17 mouse cellular contexts compared by ENCODE assay signal in genomic region chr7:44253023-44253616, GRCm38 (mm10). TPM values are rescaled to one million over a fixed set of nuclear protein-coding genes. Genes with fewer than 3 reads are reported as not detected.
DNase-seq lines count a peak whose midpoint lies in the region; ATAC-seq and TF ChIP-seq lines count a peak whose summit lies in the region.
"Had no signal": no experiment of that assay in that cellular context is flagged by ENCODE, and none has a peak within 500 bp of the region (broad histone marks: within the 10 kb centered on the region; RNA-seq: fewer than 3 reads in every experiment).

No protein-coding gene starts in this region.

- DNase-seq in hindbrain, embryonic 14.5 days (ENCODE audit: low spot score) = no peak
- no peak for DNase-seq in hindbrain, embryonic 11.5 days (ENCODE audit: low spot score)
- no peak for DNase-seq in midbrain, embryonic 10.5 days (ENCODE audit: low spot score)
- DNase-seq in midbrain, postnatal 0 days (ENCODE audit: low spot score) = no peak
- DNase-seq in layer of hippocampus, adult 8-10 months (ENCODE audit: low spot score in 2 of 2) = no peak
- DNase-seq: adrenal gland, adult 2 months; heart, postnatal 14 days; lung, postnatal 4 days had no signal

- TF ChIP-seq CTCF in midbrain, postnatal 0 days (IDR thresholded peaks at IDR 0.05) = peak; percentile 20

- H3K9ac ChIP-seq in hindbrain, embryonic 14.5 days = 0 out of 2 replicates have a peak overlapping the region, but pooled peaks have one; percentile 3
- no peak overlapping the region for H3K9ac ChIP-seq in hindbrain, embryonic 11.5 days (ENCODE audit: low read depth, low read length)
- H3K9ac ChIP-seq in midbrain, embryonic 15.5 days = no peak overlapping the region
- H3K9ac ChIP-seq in intestine, embryonic 16.5 days (ENCODE audit: low read depth, low read length) = no peak overlapping the region
- H3K9ac ChIP-seq in midbrain, postnatal 0 days (replicated peaks; ENCODE audit: low read length, poor library complexity, severe bottlenecking) = no peak overlapping the region
- H3K9ac ChIP-seq: embryonic facial prominence, embryonic 12.5 days; kidney, embryonic 15.5 days; limb, embryonic 12.5 days; stomach, embryonic 15.5 days had no signal

- H3K36me3 ChIP-seq in hindbrain, embryonic 14.5 days (replicated peaks; ENCODE audit: control insufficient read depth, insufficient read depth) = peaks cover 67% of the 10 kb centered on the region
- H3K36me3 ChIP-seq in hindbrain, embryonic 11.5 days (ENCODE audit: control insufficient read depth, insufficient read depth, low read length) = peaks cover 17% of the 10 kb centered on the region
- peaks cover 68% of the 10 kb centered on the region for H3K36me3 ChIP-seq in midbrain, embryonic 10.5 days
- peaks cover 34% of the 10 kb centered on the region for H3K36me3 ChIP-seq in midbrain, embryonic 15.5 days (replicated peaks)
- H3K36me3 ChIP-seq in intestine, embryonic 16.5 days (ENCODE audit: control insufficient read depth, insufficient read depth, low read length) = peaks cover 22% of the 10 kb centered on the region
- peaks cover 28% of the 10 kb centered on the region for H3K36me3 ChIP-seq in midbrain, postnatal 0 days (ENCODE audit: insufficient read depth, low read length)

- ATAC-seq in hindbrain, embryonic 14.5 days (ENCODE audit: low FRiP score) = no peak
- ATAC-seq in hindbrain, embryonic 11.5 days (ENCODE audit: low FRiP score) = no peak
- ATAC-seq in midbrain, embryonic 15.5 days (replicated peaks) = no peak
- ATAC-seq in intestine, embryonic 16.5 days = peak; percentile 4; the same call in 1 of the 2 replicates
- no peak for ATAC-seq in midbrain, postnatal 0 days (ENCODE audit: low FRiP score)

- H3K4me1 ChIP-seq in hindbrain, embryonic 14.5 days (replicated peaks; ENCODE audit: control insufficient read depth, insufficient read depth, low read length) = peaks cover 8% of the 10 kb centered on the region
- H3K4me1 ChIP-seq in hindbrain, embryonic 11.5 days (replicated peaks; ENCODE audit: control insufficient read depth, insufficient read depth, low read length) = 0 out of 2 replicates have a peak, but pooled peaks cover 2% of the 10 kb centered on the region
- H3K4me1 ChIP-seq in midbrain, embryonic 10.5 days = peaks cover 15% of the 10 kb centered on the region
- H3K4me1 ChIP-seq in midbrain, embryonic 15.5 days = peaks cover 11% of the 10 kb centered on the region
- peaks cover 5% of the 10 kb centered on the region; the same call in 1 of the 2 replicates for H3K4me1 ChIP-seq in intestine, embryonic 16.5 days (ENCODE audit: control insufficient read depth, insufficient read depth, low read length)
- H3K4me1 ChIP-seq in midbrain, postnatal 0 days (ENCODE audit: insufficient read depth, low read length) = peaks cover 1% of the 10 kb centered on the region; the same call in 1 of the 2 replicates

- WGBS in hindbrain, embryonic 14.5 days = 75% methylated on average over 15 of the region's 15 CpGs
- 70% methylated on average over 15 of the region's 15 CpGs for WGBS in hindbrain, embryonic 11.5 days
- 72% methylated on average over 15 of the region's 15 CpGs for WGBS in midbrain, embryonic 10.5 days
- WGBS in midbrain, embryonic 15.5 days = 71% methylated on average over 15 of the region's 15 CpGs
- WGBS in intestine, embryonic 16.5 days = 62% methylated on average over 15 of the region's 15 CpGs
- 66% methylated on average over 15 of the region's 15 CpGs for WGBS in midbrain, postnatal 0 days

- no peak overlapping the region for H3K27ac ChIP-seq in hindbrain, embryonic 14.5 days
- H3K27ac ChIP-seq in hindbrain, embryonic 11.5 days (ENCODE audit: low read depth, low read length) = no peak overlapping the region
- H3K27ac ChIP-seq in midbrain, embryonic 10.5 days (replicated peaks) = no peak overlapping the region
- H3K27ac ChIP-seq in midbrain, embryonic 15.5 days = no peak overlapping the region
- no peak overlapping the region for H3K27ac ChIP-seq in intestine, embryonic 16.5 days (ENCODE audit: low read length)
- H3K27ac ChIP-seq in midbrain, postnatal 0 days (ENCODE audit: low read depth, low read length) = 0 out of 2 replicates have a peak overlapping the region, but pooled peaks have one; percentile 43
- H3K27ac ChIP-seq: embryonic facial prominence, embryonic 12.5 days; kidney, embryonic 15.5 days; stomach, embryonic 15.5 days had no signal

- H3K4me2 ChIP-seq in hindbrain, embryonic 14.5 days (replicated peaks) = no peak overlapping the region
- no peak overlapping the region for H3K4me2 ChIP-seq in hindbrain, embryonic 11.5 days (replicated peaks; ENCODE audit: low read depth, low read length)
- no peak overlapping the region for H3K4me2 ChIP-seq in midbrain, embryonic 15.5 days
- no peak overlapping the region for H3K4me2 ChIP-seq in intestine, embryonic 16.5 days (ENCODE audit: low read depth, low read length)
- H3K4me2 ChIP-seq in midbrain, postnatal 0 days (ENCODE audit: low read depth, low read length, poor library complexity, severe bottlenecking) = no peak overlapping the region
- H3K4me2 ChIP-seq: embryonic facial prominence, embryonic 12.5 days; kidney, embryonic 15.5 days; limb, embryonic 12.5 days; stomach, embryonic 15.5 days had no signal

- no peak overlapping the region for H3K4me3 ChIP-seq in hindbrain, embryonic 14.5 days (replicated peaks; ENCODE audit: low read length)
- no peak overlapping the region for H3K4me3 ChIP-seq in hindbrain, embryonic 11.5 days (ENCODE audit: low read depth, low read length)
- H3K4me3 ChIP-seq in midbrain, embryonic 10.5 days = peak overlapping the region; percentile 0; the same call in 1 of the 2 replicates
- no peak overlapping the region for H3K4me3 ChIP-seq in midbrain, embryonic 15.5 days
- H3K4me3 ChIP-seq in intestine, embryonic 16.5 days (ENCODE audit: low read length) = no peak overlapping the region
- H3K4me3 ChIP-seq in midbrain, postnatal 0 days (ENCODE audit: low read depth, low read length) = no peak overlapping the region
- H3K4me3 ChIP-seq: embryonic facial prominence, embryonic 12.5 days; kidney, embryonic 15.5 days; limb, embryonic 12.5 days; stomach, embryonic 15.5 days had no signal

- no peaks in the 10 kb centered on the region for H3K27me3 ChIP-seq in hindbrain, embryonic 14.5 days (ENCODE audit: control insufficient read depth, insufficient read depth, low read length)
- no peaks in the 10 kb centered on the region for H3K27me3 ChIP-seq in hindbrain, embryonic 11.5 days (ENCODE audit: control insufficient read depth, insufficient read depth, low read length)
- no peaks in the 10 kb centered on the region for H3K27me3 ChIP-seq in midbrain, embryonic 10.5 days (ENCODE audit: low read depth, poor library complexity, severe bottlenecking)
- H3K27me3 ChIP-seq in midbrain, embryonic 15.5 days (replicated peaks) = no peaks in the 10 kb centered on the region
- H3K27me3 ChIP-seq in intestine, embryonic 16.5 days (replicated peaks; ENCODE audit: control insufficient read depth, insufficient read depth, low read length) = no peaks in the 10 kb centered on the region
- no peaks in the 10 kb centered on the region for H3K27me3 ChIP-seq in midbrain, postnatal 0 days (ENCODE audit: insufficient read depth, low read length)
- H3K27me3 ChIP-seq: embryonic facial prominence, embryonic 12.5 days; kidney, embryonic 15.5 days; limb, embryonic 12.5 days; stomach, embryonic 15.5 days had no signal

- no peaks in the 10 kb centered on the region for H3K9me3 ChIP-seq in hindbrain, embryonic 14.5 days (ENCODE audit: control insufficient read depth, low read length)
- H3K9me3 ChIP-seq in hindbrain, embryonic 11.5 days (ENCODE audit: control insufficient read depth, low read length) = no peaks in the 10 kb centered on the region
- H3K9me3 ChIP-seq in midbrain, embryonic 10.5 days (replicated peaks) = no peaks in the 10 kb centered on the region
- H3K9me3 ChIP-seq in midbrain, embryonic 15.5 days = no peaks in the 10 kb centered on the region
- H3K9me3 ChIP-seq in intestine, embryonic 16.5 days (ENCODE audit: control insufficient read depth, low read length) = no peaks in the 10 kb centered on the region
- H3K9me3 ChIP-seq in midbrain, postnatal 0 days (ENCODE audit: low read length) = no peaks in the 10 kb centered on the region
- H3K9me3 ChIP-seq: embryonic facial prominence, embryonic 12.5 days; kidney, embryonic 15.5 days; limb, embryonic 12.5 days; stomach, embryonic 15.5 days had no signal

RNA-seq across cellular contexts. Expression of gene Acp4, which starts 4.1 kb away (rescaled TPM):
- not detected in 2 replicates for polyA plus RNA-seq in hindbrain, embryonic 14.5 days (2014; fragmentation: Nextera tagmentation; extraction: Ambion mirVana)
- polyA plus RNA-seq in hindbrain, embryonic 11.5 days (2014; fragmentation: Nextera tagmentation; extraction: Ambion mirVana) = not detected in 2 replicates
- 0.17 TPM in 1 of 2 replicates, not detected in the other for polyA plus RNA-seq in midbrain, embryonic 10.5 days (2016; fragmentation: Nextera tagmentation; extraction: Ambion mirVana)
- polyA plus RNA-seq in midbrain, embryonic 15.5 days (2015; fragmentation: Nextera tagmentation; extraction: Ambion mirVana) = 0.21 TPM in 1 of 2 replicates, not detected in the other
- polyA plus RNA-seq in intestine, embryonic 16.5 days (2015; fragmentation: Nextera tagmentation; extraction: Ambion mirVana) = not detected in 2 replicates
- not detected in 2 replicates for total RNA-seq in midbrain, postnatal 0 days (2014; rRNA removed)
- polyA plus RNA-seq in midbrain, postnatal 0 days (2015; fragmentation: Nextera tagmentation; extraction: Ambion mirVana) = not detected in 2 replicates
- total RNA-seq in layer of hippocampus, adult 8-10 months (2022) = not detected
- total RNA-seq: adrenal gland, adult 2 months; granulocyte monocyte progenitor cell, adult 5-6 weeks; heart, postnatal 14 days; layer of hippocampus, postnatal 14 days had no signal
- polyA plus RNA-seq: adrenal gland, adult 2 months; limb, embryonic 12.5 days; stomach, embryonic 15.5 days; urinary bladder, adult 2 months had no signal

RNA-seq across cellular contexts. Expression of gene 2410002F23Rik, which starts 6.6 kb away (rescaled TPM):
- 180 and 185 TPM in 2 replicates for polyA plus RNA-seq in hindbrain, embryonic 14.5 days (2014; fragmentation: Nextera tagmentation; extraction: Ambion mirVana)
- 97.1 and 113 TPM in 2 replicates for polyA plus RNA-seq in hindbrain, embryonic 11.5 days (2014; fragmentation: Nextera tagmentation; extraction: Ambion mirVana)
- 172 and 189 TPM in 2 replicates for polyA plus RNA-seq in midbrain, embryonic 10.5 days (2016; fragmentation: Nextera tagmentation; extraction: Ambion mirVana)
- 232 and 240 TPM in 2 replicates for polyA plus RNA-seq in midbrain, embryonic 15.5 days (2015; fragmentation: Nextera tagmentation; extraction: Ambion mirVana)
- polyA plus RNA-seq in intestine, embryonic 16.5 days (2015; fragmentation: Nextera tagmentation; extraction: Ambion mirVana) = 101 and 114 TPM in 2 replicates
- total RNA-seq in midbrain, postnatal 0 days (2014; rRNA removed) = 329 and 379 TPM in 2 replicates
- 279 and 286 TPM in 2 replicates for polyA plus RNA-seq in midbrain, postnatal 0 days (2015; fragmentation: Nextera tagmentation; extraction: Ambion mirVana)
- 10 to 100 TPM; 76.7 to 94.0 (median 85.5) TPM for total RNA-seq in layer of hippocampus, adult 8-10 months (2022)

RNA-seq across cellular contexts. Expression of gene 1700028J19Rik, which starts 6.6 kb away (rescaled TPM):
- 1.6 and 1.8 TPM in 2 replicates for polyA plus RNA-seq in hindbrain, embryonic 14.5 days (2014; fragmentation: Nextera tagmentation; extraction: Ambion mirVana)
- polyA plus RNA-seq in hindbrain, embryonic 11.5 days (2014; fragmentation: Nextera tagmentation; extraction: Ambion mirVana) = 0.81 and 1.4 TPM in 2 replicates
- 1.6 and 1.7 TPM in 2 replicates for polyA plus RNA-seq in midbrain, embryonic 10.5 days (2016; fragmentation: Nextera tagmentation; extraction: Ambion mirVana)
- 1.4 and 1.7 TPM in 2 replicates for polyA plus RNA-seq in midbrain, embryonic 15.5 days (2015; fragmentation: Nextera tagmentation; extraction: Ambion mirVana)
- 1.4 and 1.6 TPM in 2 replicates for polyA plus RNA-seq in intestine, embryonic 16.5 days (2015; fragmentation: Nextera tagmentation; extraction: Ambion mirVana)
- 0.38 and 0.88 TPM in 2 replicates for total RNA-seq in midbrain, postnatal 0 days (2014; rRNA removed)
- polyA plus RNA-seq in midbrain, postnatal 0 days (2015; fragmentation: Nextera tagmentation; extraction: Ambion mirVana) = 1.6 and 2.2 TPM in 2 replicates
- total RNA-seq in layer of hippocampus, adult 8-10 months (2022) = 1 to 10 TPM; 1.3 to 2.4 (median 1.7) TPM

RNA-seq across cellular contexts. Expression of gene Gm15517, which starts 8.1 kb away (rescaled TPM):
- polyA plus RNA-seq in hindbrain, embryonic 14.5 days (2014; fragmentation: Nextera tagmentation; extraction: Ambion mirVana) = not detected in 2 replicates
- polyA plus RNA-seq in hindbrain, embryonic 11.5 days (2014; fragmentation: Nextera tagmentation; extraction: Ambion mirVana) = not detected in 2 replicates
- not detected in 2 replicates for polyA plus RNA-seq in midbrain, embryonic 10.5 days (2016; fragmentation: Nextera tagmentation; extraction: Ambion mirVana)
- not detected in 2 replicates for polyA plus RNA-seq in midbrain, embryonic 15.5 days (2015; fragmentation: Nextera tagmentation; extraction: Ambion mirVana)
- polyA plus RNA-seq in intestine, embryonic 16.5 days (2015; fragmentation: Nextera tagmentation; extraction: Ambion mirVana) = not detected in 2 replicates
- not detected in 2 replicates for total RNA-seq in midbrain, postnatal 0 days (2014; rRNA removed)
- polyA plus RNA-seq in midbrain, postnatal 0 days (2015; fragmentation: Nextera tagmentation; extraction: Ambion mirVana) = not detected in 2 replicates
- not detected for total RNA-seq in layer of hippocampus, adult 8-10 months (2022)
- total RNA-seq: adrenal gland, adult 2 months; granulocyte monocyte progenitor cell, adult 5-6 weeks; heart, postnatal 14 days; layer of hippocampus, postnatal 14 days had no signal
- polyA plus RNA-seq: adrenal gland, adult 2 months; embryonic facial prominence, embryonic 12.5 days; kidney, embryonic 15.5 days; limb, embryonic 12.5 days; stomach, embryonic 15.5 days had no signal

RNA-seq across cellular contexts. Expression of gene Gm36864, which starts 17.1 kb away (rescaled TPM):
- not detected in 2 replicates for polyA plus RNA-seq in hindbrain, embryonic 14.5 days (2014; fragmentation: Nextera tagmentation; extraction: Ambion mirVana)
- not detected in 2 replicates for polyA plus RNA-seq in hindbrain, embryonic 11.5 days (2014; fragmentation: Nextera tagmentation; extraction: Ambion mirVana)
- polyA plus RNA-seq in midbrain, embryonic 10.5 days (2016; fragmentation: Nextera tagmentation; extraction: Ambion mirVana) = 0.17 TPM in 1 of 2 replicates, not detected in the other
- not detected in 2 replicates for polyA plus RNA-seq in midbrain, embryonic 15.5 days (2015; fragmentation: Nextera tagmentation; extraction: Ambion mirVana)
- polyA plus RNA-seq in intestine, embryonic 16.5 days (2015; fragmentation: Nextera tagmentation; extraction: Ambion mirVana) = 0.09 TPM in 1 of 2 replicates, not detected in the other
- total RNA-seq in midbrain, postnatal 0 days (2014; rRNA removed) = not detected in 2 replicates
- polyA plus RNA-seq in midbrain, postnatal 0 days (2015; fragmentation: Nextera tagmentation; extraction: Ambion mirVana) = not detected in 2 replicates
- not detected for total RNA-seq in layer of hippocampus, adult 8-10 months (2022)
- total RNA-seq: adrenal gland, adult 2 months; granulocyte monocyte progenitor cell, adult 5-6 weeks; heart, postnatal 14 days; layer of hippocampus, postnatal 14 days had no signal
- polyA plus RNA-seq: adrenal gland, adult 2 months; embryonic facial prominence, embryonic 12.5 days; kidney, embryonic 15.5 days; stomach, embryonic 15.5 days; urinary bladder, adult 2 months had no signal
